Mouse (Mus musculus) layer of hippocampus, adult 11-12 months (tissue): Measurements from ENCODE around the gene Nfkbia.

Experiments used
- DNase-seq: peaks from one replicate; pipeline ENCODE4 v3.0.0; 2022; ENCODE audit warnings: low spot score

Nfkbia gene

GRCm38 (mm10) chr12:55489986-55490721 lies 2.3 kb downstream of the Nfkbia start:
- no peak for DNase-seq

DNA sequence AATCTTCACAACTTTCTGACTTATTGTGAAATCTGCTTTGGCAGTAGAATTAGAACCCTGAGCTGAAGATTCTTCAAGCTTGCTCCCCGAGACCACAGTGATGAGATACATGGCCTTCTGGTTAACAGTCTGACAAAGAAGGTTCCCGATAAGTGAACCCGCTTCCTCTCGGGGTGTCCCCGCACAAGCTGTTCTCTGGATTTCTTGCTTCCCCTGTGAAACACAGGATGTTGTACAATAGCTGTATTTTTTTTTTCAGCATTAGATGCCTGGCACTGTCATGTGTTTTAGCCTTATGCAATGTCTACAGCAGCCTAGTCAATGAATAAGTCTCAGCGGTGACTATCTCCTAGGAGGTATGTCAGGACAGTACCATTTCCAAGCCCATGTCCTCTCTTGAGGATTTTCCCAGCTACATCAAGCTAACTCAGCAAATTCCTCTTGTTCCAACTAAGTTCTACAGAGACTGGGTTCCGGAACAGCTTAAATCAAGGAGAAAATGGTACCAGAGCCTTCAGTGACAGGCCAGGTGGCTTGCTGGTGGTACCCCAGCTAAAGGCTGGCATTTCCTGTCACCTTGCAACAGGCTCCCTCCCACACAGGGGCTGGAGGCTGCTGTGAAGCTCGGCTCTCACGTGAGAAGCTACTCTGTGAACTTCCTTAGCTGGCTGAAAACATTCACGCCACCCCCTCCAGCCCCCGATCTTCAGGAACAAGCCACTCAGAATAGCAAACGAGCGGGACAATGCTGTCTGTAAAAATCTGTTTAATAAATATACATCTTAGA lies 3.6 kb downstream of the Nfkbia start:
- DNase-seq, result no peak

DNA sequence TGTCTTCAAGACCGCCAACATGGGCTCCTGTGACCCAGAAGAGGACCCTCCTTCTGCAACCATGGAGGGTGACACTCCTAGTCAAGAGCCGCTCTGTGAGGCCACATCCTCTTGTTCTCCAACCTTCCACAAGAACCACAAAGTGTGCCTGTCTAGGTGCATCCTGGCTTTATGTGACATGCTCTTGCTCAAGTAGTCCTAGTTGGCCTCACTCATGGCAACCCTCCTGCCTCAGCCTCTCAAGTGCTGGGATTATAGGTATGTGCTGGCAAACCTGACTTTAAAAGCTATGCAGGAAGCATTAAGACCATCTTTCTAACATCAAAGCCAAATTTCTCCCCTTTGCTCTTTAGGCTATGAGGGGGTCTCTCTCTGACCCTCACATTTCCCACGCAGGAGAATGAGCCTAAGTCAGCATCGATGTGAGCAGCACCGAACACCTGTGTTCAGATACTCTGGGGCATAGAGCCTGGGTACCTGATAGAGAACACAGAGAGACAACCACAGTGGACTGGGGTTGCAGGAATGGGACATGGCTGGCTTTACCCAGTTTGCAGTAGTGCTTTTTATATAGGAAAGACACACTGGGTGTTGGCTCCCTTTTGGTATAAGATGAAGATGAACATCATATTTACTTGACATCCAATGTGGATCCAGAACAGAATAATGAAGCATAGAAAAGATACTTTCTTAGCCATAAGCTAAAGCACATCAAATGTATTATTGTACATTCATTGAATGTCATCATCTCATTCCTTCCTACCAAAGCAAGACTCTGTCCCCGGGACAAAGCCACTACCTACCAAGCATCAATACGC lies 4.4 kb downstream of the Nfkbia start:
- no peak for DNase-seq

GRCm38 (mm10) chr12:55486923-55487674 lies 5.3 kb downstream of the Nfkbia start:
- DNase-seq, result no peak

DNA sequence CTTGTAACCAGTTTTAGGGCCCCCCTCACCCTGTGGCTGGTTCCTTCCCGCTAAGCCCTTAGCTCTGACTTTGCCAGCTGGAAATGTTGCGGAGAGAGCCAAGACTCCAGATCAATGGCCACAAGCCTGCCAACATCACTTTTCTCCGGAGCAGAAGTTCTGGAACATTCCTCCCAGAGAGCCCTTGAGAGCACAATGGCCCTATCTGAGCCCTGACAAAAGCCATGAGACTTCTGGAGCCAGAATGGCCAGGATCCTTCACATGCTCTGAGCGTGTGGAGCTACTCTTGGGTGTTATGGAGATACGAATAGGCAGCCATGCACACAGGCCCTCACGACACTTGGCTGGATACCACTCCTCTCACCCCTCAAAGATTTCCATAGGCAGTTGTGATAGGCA lies 7.6 kb downstream of the Nfkbia start:
- DNase-seq, result no peak

- DNase-seq, result no peak
Measured at GRCm38 (mm10) chr12:55484079-55484774, 8.2 kb downstream of the Nfkbia start.

DNA sequence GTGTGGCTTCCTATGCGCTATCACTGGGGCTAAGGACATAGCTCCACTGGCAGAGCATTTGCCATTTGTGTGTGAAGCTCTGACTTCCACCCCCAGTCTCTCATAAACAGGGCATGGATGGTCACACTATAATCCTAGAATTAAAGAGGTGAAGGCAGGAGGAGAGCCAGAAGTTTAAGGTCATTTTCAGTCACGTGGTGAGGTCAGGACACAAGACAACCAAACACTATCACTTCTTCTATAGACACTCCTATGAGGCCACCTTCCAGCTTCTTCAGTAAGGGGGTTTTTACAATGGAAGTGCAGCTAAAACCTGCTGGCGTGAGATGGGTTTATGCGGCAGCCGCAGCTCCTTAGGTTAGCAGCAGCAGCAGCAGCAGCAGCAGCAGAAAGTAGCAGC lies 8.9 kb downstream of the Nfkbia start:
- DNase-seq, result no peak

DNA sequence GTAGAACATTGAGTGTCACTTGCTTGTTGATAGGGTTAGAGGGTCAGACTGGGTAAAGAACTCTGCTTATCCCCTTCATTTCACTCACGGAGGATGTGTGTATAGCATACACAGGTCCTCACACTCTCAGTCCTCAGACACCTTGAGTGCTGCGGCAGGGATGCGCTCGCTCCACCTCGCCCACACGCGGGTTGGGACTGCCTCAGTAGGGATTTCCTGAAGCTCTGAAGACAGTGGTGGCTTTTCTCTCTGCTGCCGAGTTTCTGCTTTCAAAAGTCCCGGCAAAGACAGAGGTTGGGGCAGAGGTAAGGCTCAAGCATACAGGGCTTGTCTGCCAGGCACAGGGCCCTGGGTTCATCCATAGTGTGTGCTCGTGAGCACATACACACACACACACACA lies 9.7 kb downstream of the Nfkbia start:
- DNase-seq, result no peak

GRCm38 (mm10) chr12:55481739-55482138 lies 10.7 kb downstream of the Nfkbia start:
- DNase-seq, result no peak

DNA sequence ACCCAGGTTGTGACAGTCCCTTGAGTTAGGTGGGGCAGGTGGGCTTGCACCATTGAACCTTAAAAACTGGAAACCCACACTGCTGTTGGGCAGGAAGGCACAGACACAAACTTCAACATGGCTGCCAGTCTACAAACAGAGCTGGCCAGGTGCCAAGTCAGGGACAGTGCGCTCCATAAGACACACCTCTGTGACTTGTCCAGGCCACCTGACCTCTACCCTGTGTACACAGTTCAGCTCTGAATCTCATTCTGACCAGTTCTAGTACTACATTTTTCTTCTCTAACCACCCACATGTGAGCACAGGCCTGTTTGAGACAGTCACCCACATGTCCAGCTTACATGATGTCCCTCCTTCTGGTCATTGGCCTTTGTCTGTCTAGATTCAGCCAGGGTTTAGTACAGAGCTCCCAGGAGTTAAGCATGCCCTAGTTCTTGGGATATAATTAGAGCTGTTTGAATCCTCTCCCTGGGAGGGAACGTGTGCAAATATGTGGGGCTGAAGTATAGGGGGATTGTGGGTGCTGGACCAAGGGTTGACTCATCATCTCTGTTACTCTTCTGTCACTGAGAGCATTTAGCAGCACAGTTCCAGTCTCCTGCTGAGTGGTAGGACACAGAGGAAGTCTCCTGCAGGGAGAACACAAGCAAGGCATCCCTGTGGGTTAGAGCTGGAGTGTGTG lies 11.8 kb downstream of the Nfkbia start:
- no peak for DNase-seq

- DNase-seq, result no peak
Measured at GRCm38 (mm10) chr12:55478901-55479300, 13.5 kb downstream of the Nfkbia start.

GRCm38 (mm10) chr12:55474209-55474583 lies 18.3 kb downstream of the Nfkbia start:
- DNase-seq, result no peak

DNA sequence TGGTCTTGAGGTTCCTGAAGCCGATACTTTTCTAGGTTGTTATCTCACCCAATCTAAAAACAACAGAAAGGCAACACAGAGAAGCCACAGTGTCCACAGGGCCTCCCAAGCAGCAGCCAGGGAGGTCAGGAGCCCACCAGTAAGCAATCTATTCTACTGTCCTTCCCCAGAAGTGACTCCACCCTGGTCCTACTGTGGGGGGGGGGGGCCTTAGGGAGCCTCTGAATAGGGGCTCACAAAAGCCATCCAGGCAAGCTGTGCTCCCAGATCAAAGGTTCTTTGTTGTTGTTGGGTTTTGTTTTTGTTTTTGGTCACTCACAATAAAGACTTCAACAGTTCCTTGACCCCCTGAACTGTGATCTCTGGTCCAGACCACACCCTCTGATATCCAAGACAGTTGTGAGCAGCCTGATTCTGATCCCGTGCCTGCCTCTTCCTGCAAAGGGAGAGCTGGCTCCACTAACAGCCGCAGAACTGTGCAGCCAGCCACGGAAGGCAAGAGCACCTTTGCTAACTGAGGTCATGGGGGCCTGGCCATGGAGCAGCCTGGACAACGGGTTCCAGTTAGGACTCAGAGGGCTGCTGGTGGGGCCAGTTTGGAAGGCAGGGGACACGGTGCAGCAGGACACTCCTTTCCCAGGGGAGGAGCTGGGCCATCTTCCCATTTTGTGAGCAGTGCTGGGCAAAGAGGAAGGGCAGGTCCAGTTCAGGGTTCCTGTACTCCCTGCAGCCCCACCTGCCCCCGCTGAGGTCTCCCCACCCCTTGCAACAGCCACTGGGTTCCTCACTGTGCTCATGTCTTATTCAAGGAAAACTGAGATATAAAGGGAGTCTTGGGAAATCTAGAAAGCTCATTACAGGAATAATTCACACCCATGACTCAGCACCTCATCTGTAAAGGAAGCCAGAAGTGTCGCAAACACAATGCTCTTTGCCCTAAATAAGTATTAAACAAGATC lies 18.9 kb downstream of the Nfkbia start:
- no peak for DNase-seq

- DNase-seq, result no peak
Measured at GRCm38 (mm10) chr12:55471344-55471743, 21.1 kb downstream of the Nfkbia start.

- no peak for DNase-seq
Measured at GRCm38 (mm10) chr12:55470442-55470841, 22.0 kb downstream of the Nfkbia start.

DNA sequence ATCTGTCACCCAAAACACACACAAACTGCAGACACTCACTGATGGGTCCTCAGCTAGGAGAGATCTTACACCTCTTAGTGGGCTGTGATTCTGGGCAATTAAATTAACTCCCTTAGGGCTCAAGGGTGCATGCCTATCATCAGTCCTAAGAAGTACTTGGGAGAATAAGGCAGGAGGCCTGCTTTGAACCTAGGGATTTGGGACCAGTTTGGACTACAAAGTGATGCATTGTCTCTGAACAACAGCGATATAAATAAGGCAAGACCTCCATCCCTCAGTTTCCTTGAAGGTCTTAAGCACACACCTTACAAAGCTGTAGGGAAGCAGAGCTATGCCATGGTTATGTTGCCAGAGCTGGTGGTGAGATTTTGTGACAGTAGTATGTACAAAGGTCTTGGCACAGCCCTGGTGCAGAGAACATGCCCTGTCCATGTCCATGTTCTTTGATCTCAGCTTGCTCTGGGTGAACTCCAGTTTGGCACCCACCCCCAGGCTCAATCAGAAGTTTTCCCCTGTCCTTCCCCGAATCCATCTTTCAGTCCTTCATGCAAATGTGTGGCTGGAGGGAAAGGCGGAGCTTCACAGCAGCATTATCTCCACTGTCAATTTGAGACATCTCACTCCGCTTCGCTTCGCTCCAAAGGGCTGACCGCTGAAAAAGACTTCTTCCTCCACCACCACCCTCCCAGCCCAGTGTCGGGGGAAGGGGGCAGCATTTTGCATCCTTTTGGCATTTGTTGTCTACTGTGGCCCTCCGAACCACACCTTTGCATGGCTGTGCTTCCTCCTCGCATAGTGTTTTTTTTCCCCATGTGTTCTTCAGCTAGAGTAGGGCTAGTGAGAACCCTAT lies 24.9 kb downstream of the Nfkbia start:
- no peak for DNase-seq

DNA sequence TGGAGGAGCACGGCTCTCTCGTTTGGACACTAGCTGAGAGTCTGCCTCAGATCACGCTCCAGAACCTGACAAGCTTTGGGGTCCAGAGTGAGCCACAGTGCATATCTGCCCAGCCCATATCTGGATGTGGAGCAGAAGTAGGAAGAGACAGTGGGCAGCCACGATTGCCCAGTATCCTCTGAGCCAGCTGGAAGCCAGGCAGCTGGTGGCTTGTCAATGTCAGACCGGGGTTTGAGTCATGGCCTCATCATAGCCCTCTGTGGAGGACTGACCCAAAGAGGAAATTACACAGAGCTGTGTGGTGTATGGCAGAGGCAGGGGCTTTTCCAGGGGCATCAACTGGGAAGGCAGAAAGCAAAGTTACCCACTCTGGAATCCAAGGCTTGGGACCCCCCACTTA lies 25.6 kb downstream of the Nfkbia start:
- no peak for DNase-seq

DNA sequence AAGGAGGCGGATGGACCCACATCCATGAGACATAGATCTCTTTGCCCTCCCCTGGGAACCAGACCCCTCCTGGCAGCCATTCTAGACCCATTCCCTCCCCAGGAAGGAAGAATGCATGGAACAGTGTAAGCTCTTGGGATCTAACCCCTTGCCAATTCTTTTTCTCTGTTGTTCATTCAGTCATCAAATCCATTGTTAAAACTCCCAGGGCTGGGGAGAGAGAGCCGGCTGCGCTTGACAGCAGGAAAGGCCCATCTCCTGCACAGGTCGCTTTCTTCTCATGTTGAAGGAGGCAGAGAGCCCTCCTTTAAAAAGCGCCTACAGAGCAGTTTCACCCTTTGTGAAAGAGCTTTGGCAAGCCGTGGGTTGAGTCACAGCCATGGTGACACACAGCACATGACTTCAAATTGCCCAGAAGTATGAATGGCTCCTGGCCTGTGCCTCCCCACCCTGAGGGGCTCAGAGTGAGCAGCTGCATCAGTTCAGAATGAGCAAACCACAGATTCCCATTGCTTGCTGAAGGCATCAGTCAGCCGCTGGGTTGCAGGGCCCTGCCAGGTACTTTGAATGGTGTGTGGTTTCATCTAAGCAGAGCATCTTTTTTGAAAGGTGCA lies 26.3 kb downstream of the Nfkbia start:
- DNase-seq, result no peak
